Mouse (Mus musculus) MEL (cell line): ENCODE data around the gene Fam168b.

Experiments used
- CTCF ChIP-seq, 3 experiments: IDR thresholded peaks in 2 of 3; conservative IDR thresholded peaks in 1 of 3; 2 replicates each; pipeline ENCODE4 v1.5.1; 2011 to 2012; ENCODE audit warnings: low read length in 3 of 3, low read depth in 2 of 3, mild to moderate bottlenecking in 2 of 3, improper control_type of control experiment in 1 of 3, inconsistent platforms in 1 of 3, mixed read lengths in 1 of 3, moderate library complexity in 1 of 3; ENCODE audit not compliant: control insufficient read depth in 1 of 3, insufficient read depth in 1 of 3, poor library complexity in 1 of 3, severe bottlenecking in 1 of 3
- EP300 ChIP-seq, 2 experiments: IDR thresholded peaks; 2 replicates each; pipeline ENCODE4 v1.6.1; 2011; ENCODE audit warnings: improper control_type of control experiment in 2 of 2, low read length in 2 of 2, low read depth in 1 of 2, mild to moderate bottlenecking in 1 of 2
- POLR2A ChIP-seq, 2 experiments: IDR thresholded peaks; 2 replicates each; pipeline ENCODE4 v1.6.1; 2011 to 2012; ENCODE audit warnings: low read length in 2 of 2, mild to moderate bottlenecking in 2 of 2, control low read depth in 1 of 2, improper control_type of control experiment in 1 of 2, low read depth in 1 of 2, moderate library complexity in 1 of 2; ENCODE audit not compliant: control insufficient read depth in 1 of 2, insufficient read depth in 1 of 2, poor library complexity in 1 of 2
- POLR2AphosphoS5 ChIP-seq: IDR thresholded peaks from 2 replicates; pipeline ENCODE4 v1.6.1; 2012; ENCODE audit warnings: low read depth, borderline replicate concordance, mild to moderate bottlenecking, inconsistent platforms, low read length, moderate library complexity, mixed read lengths
- TBP ChIP-seq: IDR thresholded peaks from 2 replicates; pipeline ENCODE4 v1.8.0; 2011; ENCODE audit warnings: low read depth, low read length, improper control_type of control experiment
- TCF12 ChIP-seq: IDR thresholded peaks from 2 replicates; pipeline ENCODE4 v1.6.1; 2014; ENCODE audit warnings: low read depth, mild to moderate bottlenecking, inconsistent platforms, low read length, improper control_type of control experiment, moderate library complexity
- USF1 ChIP-seq: IDR thresholded peaks from 2 replicates; pipeline ENCODE4 v1.6.1; 2014; ENCODE audit warnings: low read depth, mild to moderate bottlenecking, inconsistent platforms, low read length, improper control_type of control experiment, moderate library complexity
- ZNF384 ChIP-seq: IDR thresholded peaks from 2 replicates; pipeline ENCODE4 v1.6.1; 2012; ENCODE audit warnings: low read depth, mild to moderate bottlenecking, inconsistent platforms, low read length, improper control_type of control experiment

GRCm38 (mm10) chr1:34891559-34892289 is 48.9 kb upstream of the Fam168b start:
- TF ChIP-seq POLR2AphosphoS5: no peak
- no peak for TF ChIP-seq TBP
- no peak for TF ChIP-seq POLR2A (IDR thresholded peaks at IDR 0.05; ENCODE audit: control insufficient read depth in 1 of 2, insufficient read depth in 1 of 2, low read depth in 1 of 2, low read length in 2 of 2, poor library complexity in 1 of 2)
- TF ChIP-seq USF1: no peak
- no peak for TF ChIP-seq TCF12
- TF ChIP-seq ZNF384: no peak
- peak; percentile 29 to 85 (median 84); a peak in 5 of 6 replicates for TF ChIP-seq CTCF (IDR thresholded peaks at IDR 0.05 in 2 of 3, conservative IDR thresholded peaks at IDR 0.05 in 1 of 3; ENCODE audit: control insufficient read depth in 1 of 3, insufficient read depth in 1 of 3, low read depth in 2 of 3, low read length in 3 of 3, poor library complexity in 1 of 3, severe bottlenecking in 1 of 3)
- no peak for TF ChIP-seq EP300 (IDR thresholded peaks at IDR 0.05; ENCODE audit: low read depth in 1 of 2, low read length in 2 of 2)
